Comparison of ENCODE assay signal across 8 mouse cellular contexts in genomic region chr3:130729472-130730188, GRCm38 (mm10). TPM values are rescaled to one million over a fixed set of nuclear protein-coding genes. Genes with fewer than 3 reads are reported as not detected.
A peak's percentile ranks its signal among the peaks of the same experiment; 100 is the strongest.
DNase-seq lines count a peak whose midpoint lies in the region; ATAC-seq lines count a peak whose summit lies in the region.

No protein-coding gene starts in this region.

- H3K27me3 ChIP-seq in embryonic facial prominence, embryonic 12.5 days, result no peaks in the 10 kb centered on the region

- peaks cover 18% of the 10 kb centered on the region for H3K4me1 ChIP-seq in embryonic facial prominence, embryonic 12.5 days

- peak; percentile 64 to 74 for DNase-seq in cerebellum, postnatal 10 days
- no peak for DNase-seq in cerebellum, adult 9-11 months
- peak; percentile 74 for DNase-seq in NIH3T3 (ENCODE audit: low read depth)
- DNase-seq in layer of hippocampus, postnatal 10 days (ENCODE audit: low spot score in 2 of 2), result peak; percentile 50 to 67
- DNase-seq in right cerebral cortex, postnatal 4 days, result peak; percentile 51

- peak overlapping the region; percentile 99 for H3K4me3 ChIP-seq in embryonic facial prominence, embryonic 12.5 days
- peak overlapping the region; percentile 89 for H3K4me3 ChIP-seq in macrophage (ENCODE audit: inconsistent target)

- under 1% methylated on average over 58 of the region's 58 CpGs for WGBS in embryonic facial prominence, embryonic 12.5 days
- under 1% methylated on average over 56 of the region's 58 CpGs for WGBS in macrophage (ENCODE audit: missing documents)

- H3K27ac ChIP-seq in embryonic facial prominence, embryonic 12.5 days, result peak overlapping the region; percentile 91
- H3K27ac ChIP-seq in macrophage, result peak overlapping the region; percentile 45

- H3K4me2 ChIP-seq in embryonic facial prominence, embryonic 12.5 days (replicated peaks), result peak overlapping the region; percentile 74

- H3K79me2 ChIP-seq in macrophage (ENCODE audit: inconsistent target), result peaks cover 24% of the 10 kb centered on the region

- H3K36me3 ChIP-seq in embryonic facial prominence, embryonic 12.5 days, result peaks cover 38% of the 10 kb centered on the region
- H3K36me3 ChIP-seq in macrophage (ENCODE audit: inconsistent target), result peaks cover 27% of the 10 kb centered on the region; the same call in 1 of the 2 replicates

- peak overlapping the region; percentile 99 for H3K9ac ChIP-seq in embryonic facial prominence, embryonic 12.5 days

- ATAC-seq in embryonic facial prominence, embryonic 12.5 days (ENCODE audit: insufficient number of reproducible peaks, insufficient read depth, low FRiP score, low TSS enrichment), result peak; percentile 38
- ATAC-seq in hematopoietic stem cell, adult 5-6 weeks (replicated peaks in 1 of 2; ENCODE audit: insufficient read depth in 1 of 2, low FRiP score in 2 of 2, low TSS enrichment in 1 of 2, low read depth in 1 of 2, poor library complexity in 2 of 2, severe bottlenecking in 2 of 2), result peak; percentile 35 to 49; a peak in 3 of 4 replicates

- H3K9me3 ChIP-seq in embryonic facial prominence, embryonic 12.5 days, result no peaks in the 10 kb centered on the region

RNA-seq across cellular contexts. Expression of gene Rpl34, which starts 0.6 kb away (rescaled TPM):
- polyA plus RNA-seq in embryonic facial prominence, embryonic 12.5 days (2016; fragmentation: Nextera tagmentation; extraction: Ambion mirVana), result 842 and 900 TPM in 2 replicates
- total RNA-seq in hematopoietic stem cell, adult 5-6 weeks (2017), result 3,144 and 3,276 TPM in 2 replicates
- total RNA-seq in layer of hippocampus, postnatal 10 days (2021), result 100 to 1,000 TPM; 355 to 393 TPM
- total RNA-seq in macrophage (2018; cell fraction: chromatin; rRNA removed), result 100 to 1,000 TPM in 24 of 26 experiments, 10 to 100 TPM in 2; 86.8 to 298 (median 143) TPM
- 1,000 to 10,000 TPM in 13 of 26 experiments, 100 to 1,000 TPM in 13; 602 to 1,549 (median 953) TPM for total RNA-seq in macrophage (2018; cell fraction: cytosol; rRNA removed)
- 100 to 1,000 TPM; 132 to 296 (median 189) TPM for total RNA-seq in macrophage (2018; cell fraction: nucleus; rRNA removed)
- 491 to 1,262 TPM (median 1,185 TPM) in 3 replicates for polyA plus RNA-seq in macrophage (2018)

RNA-seq across cellular contexts. Expression of gene Ostc, which starts 20.4 kb away (rescaled TPM):
- 359 and 369 TPM in 2 replicates for polyA plus RNA-seq in embryonic facial prominence, embryonic 12.5 days (2016; fragmentation: Nextera tagmentation; extraction: Ambion mirVana)
- 127 and 143 TPM in 2 replicates for total RNA-seq in hematopoietic stem cell, adult 5-6 weeks (2017)
- 10 to 100 TPM; 81.0 to 87.1 TPM for total RNA-seq in layer of hippocampus, postnatal 10 days (2021)
- total RNA-seq in macrophage (2018; cell fraction: chromatin; rRNA removed), result 10 to 100 TPM in 20 of 26 experiments, 1 to 10 TPM in 6; 4.5 to 35.4 (median 13.8) TPM
- total RNA-seq in macrophage (2018; cell fraction: cytosol; rRNA removed), result 100 to 1,000 TPM in 3 of 26 experiments, 10 to 100 TPM in 23; 66.4 to 113 (median 85.9) TPM
- 10 to 100 TPM; 19.1 to 71.1 (median 39.8) TPM for total RNA-seq in macrophage (2018; cell fraction: nucleus; rRNA removed)
- 76.7 to 145 TPM (median 93.1 TPM) in 3 replicates for polyA plus RNA-seq in macrophage (2018)
